Mouse (Mus musculus): ENCODE data around the gene Park7.

DNA sequence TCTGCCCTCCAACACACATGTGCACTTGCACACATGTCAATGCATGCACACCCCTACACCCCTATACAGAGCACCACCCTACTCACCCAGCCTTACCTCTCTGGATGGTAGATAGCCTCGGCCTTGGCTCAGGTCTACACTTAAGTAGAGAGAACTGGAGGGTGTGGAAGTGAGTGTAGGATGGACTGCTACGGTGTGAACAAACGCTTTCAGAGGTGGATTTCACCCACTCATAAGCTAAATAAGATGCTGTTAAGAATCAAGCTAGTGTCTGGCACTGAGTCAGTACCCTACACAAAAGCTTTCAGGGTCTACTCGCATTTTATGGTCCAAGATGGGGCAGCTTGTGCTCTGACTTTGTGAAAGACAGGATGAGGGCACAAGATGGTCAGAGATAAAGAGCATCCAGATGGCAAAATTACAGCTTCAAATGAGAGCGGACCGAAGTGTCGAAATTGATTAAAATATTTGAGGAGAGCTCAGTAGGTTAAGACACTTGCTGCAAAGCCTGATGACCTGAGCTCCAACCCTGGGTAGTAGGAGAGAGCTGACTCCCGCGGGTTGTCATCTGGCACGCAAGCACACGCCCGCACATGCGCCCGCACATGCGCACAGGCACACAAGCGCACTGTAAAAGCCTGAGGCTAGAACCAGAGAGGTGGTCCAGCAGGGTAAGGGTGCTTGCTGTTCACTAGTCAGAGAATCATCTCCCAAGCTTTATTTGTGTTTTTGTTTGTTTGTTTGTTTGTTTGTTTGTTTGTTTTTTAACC lies 23.2 kb upstream of the Park7 start:
- no peak for TF ChIP-seq CTCF (IDR thresholded peaks at IDR 0.05 in 2 of 3, conservative IDR thresholded peaks at IDR 0.05 in 1 of 3; ENCODE audit: control insufficient read depth in 1 of 3, insufficient read depth in 1 of 3, low read depth in 2 of 3, low read length in 3 of 3, poor library complexity in 1 of 3, severe bottlenecking in 1 of 3)
- no peak; a peak in 1 of 4 replicates for TF ChIP-seq POLR2A (IDR thresholded peaks at IDR 0.05; ENCODE audit: control insufficient read depth in 1 of 2, insufficient read depth in 1 of 2, low read depth in 1 of 2, low read length in 2 of 2, poor library complexity in 1 of 2)
- no peak for TF ChIP-seq CHD2 (IDR thresholded peaks at IDR 0.05; ENCODE audit: low read length)
- no peak for TF ChIP-seq ELF1 (IDR thresholded peaks at IDR 0.05; ENCODE audit: low read depth, low read length)
- TF ChIP-seq UBTF (IDR thresholded peaks at IDR 0.05; ENCODE audit: borderline replicate concordance, insufficient read depth, low read depth, low read length): no peak
- TF ChIP-seq CHD1 (IDR thresholded peaks at IDR 0.05; ENCODE audit: low read depth, low read length): no peak
- no peak for TF ChIP-seq TAL1 (IDR thresholded peaks at IDR 0.05; ENCODE audit: low read length)
- no peak for TF ChIP-seq MAZ (IDR thresholded peaks at IDR 0.05; ENCODE audit: low read depth, low read length)
- TF ChIP-seq USF2 (IDR thresholded peaks at IDR 0.05; ENCODE audit: borderline replicate concordance in 1 of 2, insufficient read depth in 1 of 2, low read depth in 1 of 2, low read length in 2 of 2): no peak
- no peak for TF ChIP-seq MXI1 (IDR thresholded peaks at IDR 0.05; ENCODE audit: low read depth, low read length)
- TF ChIP-seq POLR2AphosphoS2 (IDR thresholded peaks at IDR 0.05; ENCODE audit: low read length): no peak
- TF ChIP-seq TBP (IDR thresholded peaks at IDR 0.05; ENCODE audit: low read depth, low read length): no peak
